Mouse (Mus musculus) adrenal gland, adult 8-10 months (tissue): Measurements from ENCODE around the gene Rapgef4. TPM values are rescaled to one million over a fixed set of nuclear protein-coding genes. Genes with fewer than 3 reads are reported as not detected.
A peak's percentile ranks its signal among the peaks of the same experiment; 100 is the strongest.
"Not testable (repeated sequence)": the region's sequence is repeated elsewhere in the genome, so short reads cannot be mapped to it uniquely, and the experiment has no call there.

Source experiments
- DNase-seq: peaks from one replicate; pipeline ENCODE4 v3.0.0; 2022
- total RNA-seq, 4 experiments: library from RNA; stranded (reverse); gene quantifications; 2 replicates each; pipeline ENCODE4 v1.2.4; 2022

The Rapgef4 gene
- total RNA-seq, 4 experiments from 2014 or later: 138 to 583 (median 298) TPM

- no peak for DNase-seq
Observed at GRCm38 (mm10) chr2:72120211-72120610, 139.2 kb downstream of the Rapgef4 start.

DNA sequence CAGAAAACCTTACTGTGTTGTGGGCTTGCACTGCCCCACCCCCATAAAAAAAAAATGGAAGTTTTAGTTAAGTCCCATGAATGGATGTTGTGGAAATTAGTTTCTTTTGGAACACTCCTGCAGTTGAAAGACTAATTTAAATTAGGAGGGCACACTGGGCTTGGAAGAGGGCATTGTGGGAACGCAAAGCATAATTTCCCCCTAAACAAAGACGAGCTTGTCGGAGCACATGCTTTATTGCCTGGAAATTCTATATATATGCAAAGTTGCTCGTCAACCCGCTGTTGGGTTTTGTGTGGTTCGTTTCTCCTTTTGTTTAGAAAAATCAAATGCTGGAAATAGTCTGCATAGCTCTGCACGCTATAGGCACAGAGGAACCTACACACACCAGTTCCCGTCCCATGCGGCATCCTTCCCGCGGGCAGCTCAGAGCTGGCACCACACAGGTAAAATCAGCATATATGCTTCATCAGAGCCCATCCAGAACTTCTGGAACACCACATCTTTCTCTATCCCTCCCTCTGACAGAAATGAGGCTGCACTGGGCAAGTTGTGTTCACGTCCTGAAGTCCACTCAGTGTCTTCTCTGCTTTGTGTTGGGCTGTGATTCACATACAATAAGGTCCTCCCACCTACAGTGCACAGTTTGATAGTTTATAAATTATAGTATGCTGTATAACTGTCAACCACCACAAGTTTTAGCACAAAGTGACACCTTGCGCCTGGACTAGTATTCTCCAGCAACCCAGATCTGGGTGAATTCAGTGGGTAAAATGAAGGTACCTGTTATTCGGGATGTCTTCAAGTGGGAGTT lies 141.6 kb downstream of the Rapgef4 start:
- no peak for DNase-seq

- no peak for DNase-seq
Observed at GRCm38 (mm10) chr2:72123851-72124250, 142.8 kb downstream of the Rapgef4 start.

DNA sequence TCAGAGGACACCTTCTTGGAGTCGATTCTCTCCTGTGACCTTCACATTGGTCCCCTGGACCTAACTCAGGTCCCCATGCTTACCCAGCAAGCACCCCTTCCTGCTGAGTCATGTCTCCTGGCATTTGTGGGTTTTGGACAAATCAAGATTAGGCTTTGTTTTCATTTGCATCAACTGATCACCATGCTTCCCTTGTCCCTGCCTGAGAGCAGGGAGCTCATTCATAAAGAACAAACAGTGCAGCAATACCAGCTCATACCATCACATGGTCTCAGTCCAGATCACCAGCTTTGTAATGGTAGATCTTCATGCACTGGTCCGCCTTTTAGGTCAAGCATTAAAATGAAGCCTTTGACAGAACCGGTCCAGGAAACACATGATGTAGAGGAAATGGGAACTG lies 144.7 kb downstream of the Rapgef4 start:
- no peak for DNase-seq

DNA sequence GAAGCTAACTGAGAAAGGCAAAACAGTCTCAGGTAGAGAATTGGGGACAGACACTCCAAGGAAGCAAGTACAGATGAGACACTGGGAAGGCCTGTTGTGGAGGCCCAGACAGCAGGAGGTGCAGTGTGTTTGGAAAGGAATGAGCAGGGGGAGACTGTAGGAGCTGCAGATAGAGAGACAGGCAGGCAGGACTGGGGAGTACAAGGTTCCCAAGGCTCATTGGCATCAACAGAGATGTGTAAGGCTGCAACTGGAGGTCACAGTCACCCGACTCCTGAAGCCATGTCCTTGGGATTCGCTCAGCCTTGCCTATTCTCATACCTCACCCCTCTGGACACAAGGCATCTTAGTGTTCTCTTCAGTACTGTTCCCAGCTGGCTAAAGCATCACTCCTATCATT lies 145.4 kb downstream of the Rapgef4 start:
- DNase-seq: no peak

- no peak for DNase-seq
Observed at GRCm38 (mm10) chr2:72129612-72130311, 148.7 kb downstream of the Rapgef4 start.

GRCm38 (mm10) chr2:72132222-72132621 lies 151.2 kb downstream of the Rapgef4 start:
- no peak for DNase-seq

DNA sequence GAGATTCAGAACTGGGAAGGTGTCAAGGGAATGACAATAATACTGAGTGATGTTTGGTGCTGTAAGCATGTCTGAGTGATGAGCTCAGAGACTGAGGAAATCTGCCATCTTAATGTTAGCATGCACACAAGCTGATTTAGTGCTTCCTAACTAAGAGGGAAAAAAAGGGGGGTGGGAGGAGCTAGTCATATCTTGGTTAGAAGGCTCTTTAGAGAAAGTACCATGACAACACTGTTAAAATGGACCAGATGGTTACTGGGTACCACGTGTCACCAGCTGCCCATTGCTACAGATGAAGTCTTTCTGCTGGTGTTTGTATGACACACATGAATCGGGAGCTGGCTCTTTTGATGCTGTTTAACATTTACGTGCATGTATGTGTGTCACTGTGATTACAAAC lies 155.0 kb downstream of the Rapgef4 start:
- DNase-seq: no peak

- DNase-seq: no peak
Observed at GRCm38 (mm10) chr2:72136486-72137264, 155.6 kb downstream of the Rapgef4 start.

DNA sequence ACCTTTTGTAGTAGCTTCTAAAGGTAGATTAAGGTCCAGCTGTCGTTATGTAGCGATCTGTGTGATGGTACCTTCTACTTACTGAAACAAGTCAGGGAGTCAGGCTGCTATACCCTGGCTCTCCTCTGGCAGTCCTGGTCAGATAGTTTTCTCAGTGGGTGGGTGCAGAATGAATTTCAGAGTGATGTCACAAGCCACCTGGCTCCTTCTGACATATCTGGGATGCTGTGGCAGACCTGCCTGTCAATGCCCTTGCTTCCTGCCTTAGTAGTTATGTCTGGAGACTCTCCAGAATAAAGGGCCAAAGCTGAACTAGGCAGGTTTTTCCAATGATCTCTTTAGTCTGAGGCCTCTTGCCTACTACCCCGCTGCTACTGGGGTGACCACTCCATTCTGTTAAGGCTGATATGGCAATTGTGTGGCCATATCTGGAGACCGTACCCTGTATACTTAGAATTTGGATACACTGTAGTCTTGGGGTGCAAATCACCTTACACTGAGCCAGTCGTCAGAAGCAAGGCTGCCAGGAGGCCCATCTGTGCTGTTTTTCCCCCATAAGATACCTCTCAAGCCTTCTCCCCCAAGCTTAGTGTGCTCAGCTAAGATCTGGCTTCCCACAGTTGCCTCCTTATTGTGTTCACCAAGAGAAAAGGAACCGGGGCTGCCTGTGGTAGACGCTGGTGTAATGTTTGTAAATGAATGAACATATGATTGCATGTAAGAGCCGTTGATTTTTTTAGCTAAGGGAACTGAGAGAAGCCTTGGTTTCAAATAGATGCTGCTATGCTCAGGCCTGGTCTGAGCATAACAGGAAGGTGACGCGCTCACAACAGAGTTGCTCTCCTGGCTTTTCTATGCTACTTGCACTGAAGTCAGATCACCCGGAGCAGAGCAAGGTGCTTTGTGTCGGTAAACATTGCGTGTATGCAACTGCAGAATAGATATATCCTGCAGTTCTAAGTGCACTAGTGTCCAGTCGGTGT lies 159.1 kb downstream of the Rapgef4 start:
- DNase-seq: no peak

DNA sequence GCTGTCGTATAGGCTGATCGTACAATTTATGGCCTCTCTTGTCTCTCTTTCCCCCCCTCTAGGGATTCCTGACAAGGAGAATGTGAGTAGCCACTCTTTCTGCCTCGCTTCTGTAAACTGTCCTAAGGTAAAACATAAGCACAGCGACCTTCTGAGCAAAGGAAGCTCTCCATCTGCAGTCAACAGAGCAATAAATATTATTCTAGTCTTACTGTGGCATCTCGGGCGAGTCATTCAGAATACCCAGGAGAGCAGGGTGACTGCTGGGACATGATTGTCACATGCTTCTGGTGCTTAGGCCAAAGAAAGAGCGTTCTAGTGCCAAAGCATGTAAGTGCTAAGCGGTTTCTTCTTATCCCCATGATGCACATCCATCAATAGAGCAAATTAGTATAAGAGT lies 160.1 kb downstream of the Rapgef4 start:
- no peak for DNase-seq

- not testable (repeated sequence) for DNase-seq
Observed at GRCm38 (mm10) chr2:72141732-72142131, 160.7 kb downstream of the Rapgef4 start.

GRCm38 (mm10) chr2:72143413-72143812 lies 162.4 kb downstream of the Rapgef4 start:
- no peak for DNase-seq

DNA sequence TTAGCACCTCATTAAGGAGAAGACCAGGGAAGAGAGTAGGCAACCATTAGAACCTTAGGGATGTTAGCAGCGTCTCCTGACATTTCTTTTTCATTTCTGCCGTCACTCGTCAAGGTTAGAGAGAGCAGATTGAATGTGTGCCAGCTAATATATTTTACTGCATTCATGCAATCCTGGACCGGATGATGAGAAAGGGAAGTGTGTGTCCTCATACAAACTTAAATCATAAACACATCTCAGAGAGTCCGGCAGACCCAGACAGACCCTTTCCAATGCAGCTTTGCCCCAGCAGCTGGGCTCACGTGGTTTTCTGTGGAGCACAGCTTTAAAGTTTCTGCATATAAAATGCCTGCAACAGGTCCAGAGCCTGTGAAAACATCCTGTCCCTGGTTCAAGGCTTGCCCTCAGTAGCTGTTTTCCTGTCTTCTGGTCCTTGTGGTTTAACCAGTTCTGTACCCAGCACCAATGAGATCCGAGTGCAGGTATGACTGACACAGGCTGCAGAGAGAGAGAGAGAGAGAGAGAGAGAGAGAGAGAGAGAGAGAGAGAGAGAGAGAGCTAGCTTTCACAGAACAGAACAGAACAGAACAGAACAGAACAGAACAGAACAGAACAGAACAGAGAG lies 163.6 kb downstream of the Rapgef4 start:
- DNase-seq: no peak

- peak; percentile 76 for DNase-seq
Observed at GRCm38 (mm10) chr2:72145281-72145875, 164.3 kb downstream of the Rapgef4 start.

GRCm38 (mm10) chr2:72146061-72146460 lies 165.0 kb downstream of the Rapgef4 start:
- peak; percentile 59 for DNase-seq

DNA sequence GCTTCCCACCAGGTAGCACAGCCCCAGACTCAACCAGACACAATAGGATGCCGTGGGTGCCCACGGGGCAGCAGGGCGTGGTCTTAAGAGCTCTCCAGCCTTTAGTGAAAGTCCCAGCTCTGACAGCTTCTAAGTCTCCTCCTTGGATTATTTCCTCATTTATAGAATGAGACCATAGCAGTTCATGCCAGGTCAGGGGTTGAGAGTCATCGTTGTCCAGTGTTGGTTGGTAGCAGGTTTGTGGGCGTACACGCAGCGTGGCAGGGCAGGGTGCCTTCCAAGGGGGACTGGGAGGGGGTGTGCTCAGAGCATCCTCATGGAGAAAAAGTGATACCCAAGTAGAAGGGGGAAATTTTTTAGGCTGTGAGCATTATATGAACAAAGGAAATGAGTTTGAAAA lies 166.2 kb downstream of the Rapgef4 start:
- DNase-seq: no peak

GRCm38 (mm10) chr2:72147695-72148094 lies 166.7 kb downstream of the Rapgef4 start:
- no peak for DNase-seq

GRCm38 (mm10) chr2:72148647-72149046 lies 167.6 kb downstream of the Rapgef4 start:
- no peak for DNase-seq

GRCm38 (mm10) chr2:72149059-72149458 lies 168.0 kb downstream of the Rapgef4 start:
- no peak for DNase-seq
